Mouse (Mus musculus): ENCODE measurements around the gene Ptprr. TPM values are rescaled to one million over a fixed set of nuclear protein-coding genes. Genes with fewer than 3 reads are reported as not detected.

Gene Ptprr
- total RNA-seq, 1 experiment from 2014 or later = 4.5 TPM

DNA sequence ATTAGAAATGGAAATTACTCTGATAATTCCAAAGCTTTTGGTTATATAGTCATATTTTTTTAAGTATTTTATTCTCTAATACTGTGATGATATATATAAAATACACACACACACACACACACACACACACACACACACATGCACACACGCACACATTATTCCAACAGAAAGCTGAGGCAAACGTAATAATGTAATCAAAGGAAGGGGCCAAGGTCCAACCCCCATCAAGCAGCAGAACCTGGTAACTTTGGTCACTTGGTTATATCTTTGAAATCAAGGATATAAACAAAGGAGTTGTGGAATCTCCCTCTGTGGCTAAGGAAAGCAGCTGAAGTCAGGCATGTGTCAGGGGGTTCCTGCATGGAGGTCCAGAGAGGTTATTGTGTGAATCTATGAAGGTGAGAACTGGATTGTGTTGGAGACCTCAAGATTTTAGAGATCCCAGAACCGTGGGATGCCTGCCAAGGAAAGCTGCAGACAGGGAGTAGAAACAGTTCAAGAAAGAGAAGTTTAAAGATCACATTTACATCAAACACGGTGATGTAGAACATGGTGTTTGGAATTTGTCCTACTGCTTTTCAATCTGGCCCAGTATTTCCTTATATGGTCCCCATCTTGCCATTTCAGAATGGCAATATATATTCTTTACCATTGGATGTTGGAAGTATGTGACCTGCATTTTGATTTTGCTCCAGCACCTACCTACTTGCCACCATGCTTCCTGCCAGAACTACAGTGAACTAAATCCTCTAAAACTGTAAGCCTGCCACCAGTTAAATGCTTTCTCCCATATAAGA is 98.1 kb downstream of the Ptprr start:
- no peak for DNase-seq

DNA sequence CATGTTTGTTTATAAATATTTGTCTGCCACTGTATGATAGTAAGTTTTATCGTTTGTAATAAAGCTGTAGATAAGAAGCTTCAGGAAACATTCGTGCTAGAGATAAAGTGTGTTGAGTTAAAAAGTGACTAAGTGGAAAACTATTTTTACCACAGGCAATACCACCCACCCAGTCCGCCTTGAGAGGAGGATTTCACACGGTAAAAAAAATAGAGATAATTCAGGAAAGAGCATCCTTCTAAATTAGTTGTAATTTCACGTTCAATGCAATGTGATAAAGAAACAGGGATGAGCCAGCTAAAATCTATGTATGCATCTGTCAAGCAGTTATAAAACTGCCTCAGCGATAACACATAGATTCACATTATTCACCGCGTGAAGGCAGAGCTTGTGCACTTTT is 99.0 kb downstream of the Ptprr start:
- DNase-seq = no peak

- no peak for DNase-seq
These were observed 103.5 kb downstream of the Ptprr start for GRCm38 (mm10) chr10:116121463-116121862.

DNA sequence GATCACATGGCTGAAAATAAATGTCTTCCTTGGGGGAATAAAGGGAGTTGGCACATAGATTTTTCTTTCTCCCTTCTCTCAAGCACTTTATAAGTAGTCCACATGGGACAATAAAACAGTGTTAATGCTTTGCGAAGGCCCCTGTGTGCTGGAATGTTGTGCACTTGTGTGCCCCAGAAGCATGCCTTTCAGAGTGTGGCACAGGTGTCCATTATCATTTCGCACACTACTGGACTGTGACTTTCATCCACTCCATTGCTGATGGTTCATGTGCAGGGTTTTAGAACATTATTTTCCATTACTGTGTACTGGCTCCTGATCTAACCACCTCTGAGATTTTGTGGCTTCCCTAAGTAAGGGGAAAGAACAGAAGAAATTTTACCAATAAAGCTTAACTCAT is 105.8 kb downstream of the Ptprr start:
- DNase-seq = no peak

- no peak for DNase-seq
These were observed 107.4 kb downstream of the Ptprr start for GRCm38 (mm10) chr10:116125364-116125763.

- DNase-seq = no peak
These were observed 112.4 kb downstream of the Ptprr start for GRCm38 (mm10) chr10:116130401-116130800.

GRCm38 (mm10) chr10:116131223-116131622 is 113.2 kb downstream of the Ptprr start:
- DNase-seq = no peak

DNA sequence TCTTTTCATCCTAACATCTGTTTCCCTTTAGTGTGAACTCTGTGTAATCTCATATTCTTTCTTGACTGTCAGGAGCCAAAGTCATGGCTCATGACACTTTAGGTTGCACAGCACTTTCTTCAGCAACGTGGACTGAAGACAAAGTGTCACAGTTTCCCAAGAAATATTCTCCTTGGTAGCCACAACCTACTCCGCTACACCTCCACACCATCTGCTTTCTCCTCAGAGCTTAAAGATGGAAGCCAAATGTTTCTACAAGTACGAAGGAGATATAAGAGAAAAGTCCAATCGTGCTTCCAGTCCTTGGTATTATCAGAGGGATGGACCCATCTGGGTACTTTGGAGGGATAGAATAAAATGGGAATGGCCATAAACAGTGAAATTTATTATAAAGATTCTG is 114.2 kb downstream of the Ptprr start:
- DNase-seq = no peak

- no peak for DNase-seq
These were observed 117.2 kb downstream of the Ptprr start for GRCm38 (mm10) chr10:116135187-116135586.

GRCm38 (mm10) chr10:116140226-116140625 is 122.2 kb downstream of the Ptprr start:
- no peak for DNase-seq

GRCm38 (mm10) chr10:116143684-116144083 is 125.7 kb downstream of the Ptprr start:
- no peak for DNase-seq

GRCm38 (mm10) chr10:116146091-116146490 is 128.1 kb downstream of the Ptprr start:
- DNase-seq = no peak

DNA sequence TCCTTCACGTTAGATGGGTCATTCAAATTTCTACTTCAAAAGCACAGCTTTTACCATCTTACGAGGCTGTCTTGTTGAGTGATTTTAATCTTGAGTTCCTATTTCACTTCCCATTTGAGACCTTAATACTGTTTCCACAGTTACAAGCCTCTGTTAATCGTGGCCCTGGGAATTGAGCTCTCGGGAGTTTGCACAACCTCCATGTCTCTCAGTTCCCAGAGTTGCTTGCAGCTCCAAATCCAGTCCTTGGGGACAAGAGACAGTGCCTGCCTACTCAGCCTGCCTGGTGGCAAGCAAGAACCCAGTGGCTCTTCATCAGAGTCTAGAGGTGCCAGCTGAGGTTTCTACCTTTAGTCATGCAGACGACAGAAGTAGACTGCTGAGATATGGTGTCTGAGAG is 136.7 kb downstream of the Ptprr start:
- DNase-seq = peak; percentile 9

- DNase-seq = no peak
These were observed 138.7 kb downstream of the Ptprr start for GRCm38 (mm10) chr10:116156699-116157098.

GRCm38 (mm10) chr10:116162338-116162737 is 144.3 kb downstream of the Ptprr start:
- no peak for DNase-seq

GRCm38 (mm10) chr10:116175324-116175883 is 157.4 kb downstream of the Ptprr start:
- no peak for DNase-seq

DNA sequence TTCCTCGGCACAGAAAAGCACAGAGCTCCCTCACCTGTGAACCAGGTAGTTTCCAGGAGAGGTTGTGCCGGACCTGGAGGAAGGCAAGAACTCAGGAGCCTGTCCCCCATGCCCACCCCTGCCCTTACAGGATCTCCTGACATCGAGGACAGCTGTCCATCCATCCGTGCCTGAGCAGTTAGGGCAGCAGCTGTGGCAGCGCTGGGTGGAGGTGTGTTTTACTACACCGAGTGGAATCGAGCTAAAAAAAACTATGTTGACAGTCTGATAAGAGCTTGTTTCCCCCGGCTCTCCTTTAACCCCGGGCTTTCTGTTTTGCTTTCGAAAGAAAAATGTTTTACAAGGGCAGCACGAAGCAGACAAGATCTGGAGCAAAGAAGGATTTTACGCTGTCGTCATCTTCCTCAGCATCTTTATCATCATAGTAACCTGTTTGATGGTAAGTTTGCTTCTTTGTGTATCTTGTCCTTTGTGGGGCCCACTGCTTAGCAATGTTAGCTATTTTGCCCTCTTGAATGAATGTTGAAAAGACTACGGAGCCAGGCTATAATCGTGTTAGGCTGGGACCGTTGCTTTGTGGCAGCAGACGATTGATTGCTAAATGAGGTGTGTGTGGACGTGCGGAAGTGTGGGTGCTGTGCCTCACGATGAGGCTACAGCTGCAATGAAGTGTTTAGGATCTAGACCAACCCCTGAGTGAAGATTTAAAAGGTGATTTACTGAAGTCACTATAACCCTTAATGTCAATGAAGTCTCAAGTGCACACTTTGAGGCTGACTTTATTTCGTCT is 159.6 kb downstream of the Ptprr start:
- DNase-seq = no peak

DNA sequence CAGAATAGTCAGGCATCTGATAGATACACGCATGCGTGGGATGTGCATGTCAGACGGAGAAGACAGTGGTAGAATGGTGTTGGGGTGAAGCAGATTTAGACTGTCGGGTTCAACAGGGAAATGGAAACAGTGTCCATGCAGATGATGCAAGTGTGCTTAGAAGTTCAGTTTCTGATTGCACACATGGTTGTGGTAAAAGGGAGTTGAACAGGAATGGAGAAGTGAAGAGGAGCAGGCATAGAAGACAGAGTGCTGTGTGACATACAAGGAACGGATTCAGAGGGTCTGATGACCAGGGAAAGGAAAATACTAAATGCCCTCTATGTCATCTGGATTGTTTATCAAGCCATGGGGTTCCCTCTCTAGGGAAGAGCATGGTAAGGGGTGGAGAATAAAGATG is 163.2 kb downstream of the Ptprr start:
- DNase-seq = no peak

- no peak for DNase-seq
These were observed 164.2 kb downstream of the Ptprr start for GRCm38 (mm10) chr10:116182221-116182620.

GRCm38 (mm10) chr10:116183258-116183657 is 165.2 kb downstream of the Ptprr start:
- DNase-seq = no peak

DNA sequence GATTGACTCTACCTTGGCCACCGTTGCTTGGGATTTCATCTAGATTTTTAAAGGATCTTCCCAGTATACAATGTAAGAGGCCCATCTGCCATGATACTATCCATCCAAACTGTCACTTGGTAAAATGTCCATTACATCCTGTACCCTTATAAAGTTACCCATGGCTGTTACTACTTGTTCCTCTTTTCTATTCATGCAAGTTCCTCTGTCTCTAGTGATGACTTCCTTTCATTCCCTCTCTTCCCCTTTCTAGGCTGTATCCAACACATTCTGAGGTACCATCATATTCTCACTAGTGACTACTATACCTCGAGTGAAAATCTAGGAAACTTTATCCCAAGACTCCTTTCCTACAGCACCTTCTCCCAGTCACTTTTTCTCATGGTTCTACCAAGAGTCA is 173.7 kb downstream of the Ptprr start:
- DNase-seq = no peak

- no peak for DNase-seq
These were observed 174.3 kb downstream of the Ptprr start for GRCm38 (mm10) chr10:116192293-116192692.

GRCm38 (mm10) chr10:116194409-116194808 is 176.4 kb downstream of the Ptprr start:
- DNase-seq = no peak

Data from adrenal gland, postnatal 14 days (tissue).